Mouse (Mus musculus): ENCODE measurements around the gene Tap2.
A peak's percentile ranks its signal among the peaks of the same experiment; 100 is the strongest.

The Tap2 gene

DNA sequence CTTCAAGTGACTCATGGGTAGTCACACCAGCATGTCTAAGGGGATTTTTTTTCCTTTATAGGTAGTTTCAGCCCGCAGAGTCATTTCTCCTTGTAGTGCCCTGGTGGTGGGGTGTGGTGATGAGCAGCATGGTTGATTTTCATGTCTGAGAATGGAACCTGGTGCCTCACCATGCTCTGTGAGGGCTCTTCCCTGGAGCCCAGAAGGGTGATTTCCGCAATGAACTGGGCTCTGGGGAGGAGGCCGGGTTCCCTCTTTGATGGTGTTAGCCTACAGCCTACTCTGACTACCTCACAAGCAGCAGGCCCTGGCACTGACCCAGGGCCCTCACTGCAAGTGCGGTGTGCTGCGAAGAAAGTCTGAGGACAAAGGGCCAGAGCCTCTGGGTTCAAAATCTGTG is at the start of gene Tap2:
Gene Tap2 (plus strand): TSS at position 84 of the 400 bp plus-strand sequence.
- peak; percentile 38 to 48 for DNase-seq (ENCODE audit: low spot score in 2 of 2)

DNA sequence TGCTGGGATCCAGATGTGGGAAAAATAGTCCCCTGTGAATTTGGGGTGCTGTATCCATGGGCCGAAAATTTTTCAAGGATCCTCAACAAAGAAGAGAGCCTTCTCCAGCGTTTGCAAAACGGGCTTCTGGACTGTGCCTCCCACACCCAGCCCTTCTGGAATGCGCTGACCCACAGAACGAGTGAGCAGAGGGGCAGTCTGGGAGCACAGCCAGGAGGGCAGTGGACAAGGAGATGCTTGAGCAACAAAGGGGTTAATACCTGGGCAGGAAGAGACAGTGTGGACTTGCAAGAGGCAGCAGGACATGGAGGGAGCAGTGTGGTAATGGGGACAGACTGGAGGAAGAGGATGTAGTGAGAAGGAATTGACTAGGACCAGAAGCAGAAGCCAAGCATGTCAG is 47.8 kb upstream of the Tap2 start:
- no peak for DNase-seq (ENCODE audit: low spot score in 2 of 2)

DNA sequence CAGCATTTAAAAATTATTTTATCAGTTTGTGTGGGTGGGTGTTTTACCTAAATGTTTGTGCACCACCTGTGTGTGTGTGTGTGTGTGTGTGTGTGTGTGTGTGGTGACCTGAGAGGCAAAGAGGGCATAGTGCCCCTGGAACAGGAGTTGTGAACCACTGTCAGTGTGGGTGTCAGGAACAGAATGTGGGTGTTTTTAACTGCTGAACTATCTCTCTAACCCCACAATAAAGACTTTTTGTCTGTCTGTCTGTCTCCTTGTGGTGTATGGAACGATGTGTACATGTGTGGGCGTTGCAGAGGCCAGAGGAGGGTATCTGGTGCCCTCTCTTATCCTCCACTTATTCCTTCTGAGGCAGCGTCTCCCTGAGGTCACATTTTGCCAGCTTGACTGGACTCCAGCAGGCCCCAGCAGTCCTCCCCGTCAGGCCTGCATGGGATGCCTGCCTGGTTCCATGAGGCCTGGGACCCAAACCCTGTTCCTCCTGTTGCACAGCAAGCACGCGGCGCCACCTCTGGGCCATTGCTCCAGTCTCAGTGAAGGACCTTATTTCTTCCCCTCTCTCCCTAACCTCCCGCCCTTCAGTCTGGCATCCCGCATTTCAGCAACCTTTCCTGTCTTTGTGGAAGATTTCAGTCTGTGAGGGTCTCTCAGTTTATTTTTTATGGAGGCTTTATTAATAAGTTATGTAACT is 39.0 kb upstream of the Tap2 start:
- DNase-seq (ENCODE audit: low spot score in 2 of 2), result peak in 1 of 2 experiments; percentile 29

DNA sequence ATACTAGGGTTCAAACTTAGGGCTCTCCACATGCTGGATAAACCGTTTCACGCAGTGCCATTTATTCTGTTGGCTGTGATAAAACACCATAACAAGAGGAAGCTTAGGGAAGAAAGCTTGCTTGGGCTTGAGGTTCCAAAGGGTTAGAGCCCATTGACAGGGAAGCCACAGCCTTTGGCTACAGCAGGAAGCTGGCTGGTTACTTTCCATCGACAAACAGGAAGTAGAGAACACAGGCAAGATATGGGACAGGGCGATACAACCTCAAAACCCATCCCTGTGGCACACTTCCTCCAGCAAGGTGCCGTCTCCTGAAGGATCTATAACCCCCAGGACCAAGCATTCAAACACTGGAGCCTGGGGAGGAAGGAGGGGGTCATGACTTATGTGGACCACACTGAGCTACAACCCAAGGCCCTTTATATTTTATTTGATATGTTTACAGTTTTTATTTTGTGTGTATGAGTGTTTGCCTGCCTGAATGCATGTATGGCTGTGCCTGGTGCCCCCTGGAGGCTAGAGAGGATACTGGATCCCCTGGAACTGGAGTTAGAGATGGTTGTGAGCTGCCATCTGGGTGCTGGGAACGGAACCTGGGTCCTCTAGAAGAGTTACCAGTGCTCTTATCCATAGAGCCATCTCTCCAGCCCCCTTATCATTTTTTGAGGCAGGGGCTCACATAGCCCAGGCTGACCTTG is 38.1 kb upstream of the Tap2 start:
- DNase-seq (ENCODE audit: low spot score in 2 of 2), result peak in 1 of 2 experiments; percentile 42

DNA sequence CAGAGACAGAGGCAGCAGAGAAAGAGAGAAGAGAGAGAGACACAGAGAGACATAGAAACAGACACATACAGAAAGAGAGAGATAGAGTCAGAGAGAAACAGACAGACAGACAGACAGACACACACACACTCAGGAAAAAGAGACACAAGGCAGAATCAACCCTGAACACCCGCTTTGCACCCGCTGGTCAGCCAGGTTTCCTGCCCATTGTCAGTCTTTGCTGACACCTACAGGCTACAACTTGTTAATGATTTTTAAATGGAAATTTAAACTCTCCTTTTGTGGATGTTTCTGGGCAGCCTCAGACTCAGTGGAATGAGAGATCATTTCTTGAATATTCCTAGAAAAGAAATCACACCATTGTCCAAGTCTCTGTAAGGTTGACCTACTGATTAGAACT is 34.0 kb upstream of the Tap2 start:
- peak; percentile 60 to 71 for DNase-seq (ENCODE audit: low spot score in 2 of 2)

DNA sequence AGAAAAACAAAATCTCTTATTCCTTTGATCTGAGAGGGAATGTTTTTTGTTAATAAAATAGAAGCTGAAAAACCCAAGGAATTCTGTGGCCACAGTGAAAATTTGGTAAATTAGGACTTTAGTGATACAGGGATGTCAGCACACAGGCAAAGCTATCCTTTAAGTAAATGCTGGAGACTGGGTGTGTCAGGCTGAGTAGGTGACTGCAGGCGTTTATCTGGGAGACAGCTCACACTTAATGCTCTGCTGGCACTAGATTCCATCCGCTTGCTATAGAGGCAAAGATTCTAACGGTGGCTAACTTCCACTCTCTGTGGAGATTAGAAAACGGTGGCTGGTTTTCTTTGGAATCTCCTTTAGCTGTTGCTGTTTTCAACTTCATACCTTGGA is 32.8 kb upstream of the Tap2 start:
- DNase-seq (ENCODE audit: low spot score in 2 of 2), result no peak

DNA sequence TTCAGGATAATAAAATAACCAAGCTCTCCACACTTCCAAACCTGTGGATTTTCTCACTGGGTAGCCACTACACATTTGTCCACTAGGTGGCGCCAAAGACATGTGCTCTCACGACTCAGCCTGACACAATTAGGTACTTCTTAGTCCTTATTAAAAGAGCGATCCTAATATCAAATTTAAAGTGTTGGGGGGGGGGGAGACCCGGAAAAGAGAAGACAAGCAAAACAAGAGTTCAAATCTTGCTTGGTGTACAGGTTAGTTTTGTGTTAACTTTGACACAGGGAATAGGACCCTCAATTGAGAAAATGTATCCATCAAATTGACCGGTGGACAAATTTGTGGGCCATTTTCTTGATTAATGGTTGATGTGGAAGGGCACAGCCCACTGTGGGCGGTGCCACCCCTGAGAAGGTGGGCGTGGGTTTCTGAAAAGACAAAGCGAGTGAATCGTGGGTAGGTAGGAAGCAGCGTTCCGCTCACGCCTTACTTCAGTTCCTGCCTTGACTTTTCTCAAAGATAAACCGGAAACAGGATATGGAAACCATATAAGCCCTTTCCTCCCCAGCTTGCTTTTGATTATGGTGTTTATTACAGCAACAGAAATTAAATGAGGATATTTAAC is 32.3 kb upstream of the Tap2 start:
- DNase-seq (ENCODE audit: low spot score in 2 of 2), result peak; percentile 79 to 89

DNA sequence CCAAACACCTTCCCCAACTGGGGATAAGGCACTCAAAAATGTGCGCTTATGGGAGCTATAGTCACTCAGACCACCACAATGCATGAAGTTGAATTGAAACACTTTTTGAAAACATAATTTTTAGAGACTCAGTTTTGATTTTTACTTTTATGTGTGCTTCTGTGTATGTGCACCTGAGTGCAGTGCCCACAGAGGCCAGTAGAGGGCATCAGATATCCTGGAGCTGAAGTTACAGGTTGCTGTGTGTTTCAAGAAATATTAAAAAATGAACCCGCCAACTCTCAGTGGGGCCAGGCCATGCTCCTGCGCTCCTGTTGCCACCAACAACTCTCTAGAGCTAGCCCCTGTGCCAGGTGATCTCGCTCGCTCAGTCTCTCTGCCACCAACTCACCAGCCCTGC is 30.8 kb upstream of the Tap2 start:
- DNase-seq (ENCODE audit: low spot score in 2 of 2), result no peak

DNA sequence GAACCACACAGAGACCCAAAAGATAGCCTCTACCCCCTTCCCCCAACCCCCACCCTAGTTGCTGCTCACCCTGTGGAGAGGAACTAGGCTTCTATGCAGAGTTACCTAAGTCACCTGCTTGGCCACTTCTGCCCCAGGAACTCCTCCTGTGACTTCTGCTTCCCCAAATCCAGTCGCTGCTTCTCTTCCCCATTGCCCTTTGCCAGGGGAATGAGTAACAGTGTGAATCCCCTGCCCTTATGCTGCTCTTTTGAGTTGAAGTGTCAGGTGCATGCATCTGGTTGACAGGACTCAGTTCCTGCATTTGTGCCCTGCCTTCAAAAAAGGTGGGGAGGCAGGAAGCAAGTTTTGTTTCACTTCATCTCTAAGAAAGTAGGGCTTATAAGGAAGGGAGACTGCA is 29.3 kb upstream of the Tap2 start:
- DNase-seq (ENCODE audit: low spot score in 2 of 2), result peak in 1 of 2 experiments; percentile 40

DNA sequence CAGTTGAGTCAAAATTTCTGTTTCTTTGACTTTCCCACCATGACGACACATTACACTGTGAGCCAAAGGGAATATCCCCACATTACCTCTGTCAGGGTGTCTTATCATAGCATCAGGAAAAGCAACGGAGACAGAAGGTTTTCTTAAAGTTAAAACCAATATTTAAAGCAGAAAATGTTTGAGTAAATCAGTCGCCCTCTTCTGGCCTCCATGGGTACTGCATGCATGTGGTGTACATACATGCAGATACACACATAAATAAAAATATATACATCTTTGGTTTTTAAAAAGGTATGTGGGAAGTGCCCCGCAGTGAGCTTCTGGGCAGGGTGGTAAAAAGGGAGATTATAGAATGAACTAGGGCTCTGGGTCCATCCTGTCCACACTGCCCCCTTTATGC is 26.1 kb upstream of the Tap2 start:
- peak in 1 of 2 experiments; percentile 39 for DNase-seq (ENCODE audit: low spot score in 2 of 2)

DNA sequence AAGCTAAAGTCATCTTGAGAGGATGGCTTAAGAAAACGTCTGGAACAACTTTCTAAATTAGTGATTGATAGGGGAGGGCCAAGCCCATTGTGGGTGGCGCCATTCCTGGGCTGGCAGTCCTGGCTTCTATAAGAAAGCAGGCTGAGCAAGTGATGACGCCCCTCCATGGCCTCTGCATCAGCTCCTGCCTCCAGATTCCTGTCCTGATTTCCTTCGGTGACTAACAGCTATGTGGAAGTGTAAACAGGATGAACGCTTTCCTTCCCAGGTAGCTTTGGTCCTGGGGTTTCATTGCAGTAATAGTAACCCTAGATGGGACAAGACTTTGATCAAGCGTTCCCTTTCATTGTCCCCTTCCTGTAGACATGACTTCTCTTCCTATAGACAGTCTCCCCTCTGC is 24.3 kb upstream of the Tap2 start:
- DNase-seq (ENCODE audit: low spot score in 2 of 2), result no peak

DNA sequence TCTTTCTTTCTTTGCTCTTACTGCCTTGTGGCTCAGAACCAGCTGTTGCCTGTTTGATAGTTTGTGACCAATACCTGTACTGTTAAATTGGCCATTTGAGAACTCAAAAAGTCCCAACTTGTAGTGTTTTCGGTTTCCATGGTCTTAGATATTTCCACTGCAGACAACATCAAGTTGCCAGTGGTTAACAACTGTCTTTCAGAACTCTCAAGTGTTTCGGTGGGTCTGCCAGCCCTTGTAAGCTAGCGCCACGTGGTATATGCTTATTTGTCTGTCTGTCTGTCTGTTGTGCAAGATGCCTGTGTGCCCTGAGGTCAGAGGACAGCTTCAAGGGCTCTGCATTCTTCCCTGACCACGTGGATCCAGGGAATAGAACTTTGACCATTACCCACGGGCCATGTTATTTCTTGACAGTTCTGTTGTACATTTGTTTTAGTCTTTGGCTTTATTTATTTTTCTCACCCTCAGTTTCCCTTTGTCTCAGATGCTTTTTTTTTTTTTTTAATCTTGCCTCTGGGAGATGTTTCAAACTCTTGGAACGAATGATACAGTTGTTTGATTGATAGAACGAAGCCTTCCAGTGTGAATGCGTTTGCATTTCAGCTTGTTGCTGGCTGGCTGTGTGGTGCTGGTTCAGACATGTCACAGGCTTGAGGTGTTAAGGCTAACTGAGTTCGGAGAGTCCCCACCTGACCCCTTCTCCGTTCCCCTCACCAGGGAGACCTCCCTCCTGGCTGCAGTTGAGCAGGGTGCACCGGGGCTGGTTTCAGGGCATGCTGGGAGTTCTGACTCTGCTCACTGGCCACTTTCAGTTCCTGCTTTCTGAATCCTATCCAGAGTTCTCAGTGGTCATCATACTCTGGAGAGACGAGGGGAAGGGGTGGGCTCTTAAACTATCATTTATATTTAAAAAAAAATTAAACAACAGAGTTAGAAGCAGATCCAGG is 23.1 kb upstream of the Tap2 start:
- peak; percentile 28 to 60 for DNase-seq (ENCODE audit: low spot score in 2 of 2)

DNA sequence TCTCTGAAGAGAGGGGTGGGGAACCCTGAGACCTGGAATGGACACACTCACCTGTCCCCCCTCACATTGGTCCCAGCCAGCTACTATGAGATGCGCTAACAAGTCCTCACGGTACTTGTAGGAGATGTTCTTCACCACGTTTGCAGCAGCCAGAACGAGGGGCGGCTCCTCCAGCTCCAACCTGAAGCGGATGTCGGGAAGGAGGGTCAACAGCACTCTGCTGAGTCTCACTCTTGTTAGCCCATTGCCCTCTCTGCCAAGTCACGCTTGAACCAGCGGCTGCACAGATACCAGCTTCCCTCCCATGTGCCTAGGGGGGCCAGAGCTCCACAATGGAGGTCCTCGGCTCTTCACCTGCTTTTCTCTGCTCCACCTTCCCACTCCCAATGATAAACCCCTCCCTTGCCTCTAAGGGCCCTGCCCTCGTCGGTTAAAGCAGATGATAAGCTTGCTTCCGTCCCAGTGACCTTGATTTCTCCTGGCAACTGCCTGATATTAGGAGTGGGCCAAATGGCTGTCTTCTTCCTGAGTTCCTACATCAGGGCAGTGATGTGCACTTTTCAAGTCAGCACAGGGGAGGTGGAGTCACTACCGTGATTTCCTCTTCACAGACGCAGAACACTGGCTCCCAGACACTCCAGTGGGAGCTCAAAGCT is 19.6 kb upstream of the Tap2 start:
- DNase-seq (ENCODE audit: low spot score in 2 of 2), result no peak

DNA sequence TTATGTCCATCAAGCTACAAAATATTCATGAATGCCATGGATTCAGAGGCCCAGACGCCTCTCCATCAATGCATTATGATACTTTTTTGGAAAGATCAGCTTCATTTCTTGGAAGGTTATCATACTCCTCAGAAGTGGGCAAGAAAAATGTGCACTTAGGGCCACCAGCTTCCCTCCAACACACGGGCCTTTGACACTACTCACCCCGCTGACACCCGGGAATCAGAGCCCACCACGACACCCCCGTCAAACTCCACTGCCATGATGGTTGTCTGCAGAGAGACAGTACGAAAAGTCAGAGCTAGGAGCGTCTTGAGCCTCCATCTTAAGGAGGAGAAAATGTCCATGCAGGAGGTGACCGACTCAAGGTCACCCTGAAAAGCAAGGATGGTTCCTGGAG is 17.8 kb upstream of the Tap2 start:
- DNase-seq (ENCODE audit: low spot score in 2 of 2), result no peak

DNA sequence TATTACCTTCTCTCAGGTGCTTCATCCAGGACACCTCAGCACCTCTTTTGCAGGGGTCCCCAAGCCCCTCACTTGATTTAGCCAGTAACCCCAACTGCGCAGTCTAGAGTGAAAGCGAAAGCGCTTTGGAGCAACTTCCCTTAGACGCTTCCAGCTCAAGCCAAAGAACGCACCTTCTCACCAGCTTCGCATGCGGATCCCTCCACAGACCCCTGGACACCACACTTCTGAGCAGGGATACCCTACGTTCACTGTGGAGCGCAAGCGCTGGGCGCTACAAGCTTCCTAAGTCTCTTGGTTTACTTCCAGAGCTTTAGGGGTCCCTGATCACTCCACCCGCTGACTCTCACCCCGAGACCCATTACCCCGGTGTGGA is 16.5 kb upstream of the Tap2 start:
- no peak for DNase-seq (ENCODE audit: low spot score in 2 of 2)

DNA sequence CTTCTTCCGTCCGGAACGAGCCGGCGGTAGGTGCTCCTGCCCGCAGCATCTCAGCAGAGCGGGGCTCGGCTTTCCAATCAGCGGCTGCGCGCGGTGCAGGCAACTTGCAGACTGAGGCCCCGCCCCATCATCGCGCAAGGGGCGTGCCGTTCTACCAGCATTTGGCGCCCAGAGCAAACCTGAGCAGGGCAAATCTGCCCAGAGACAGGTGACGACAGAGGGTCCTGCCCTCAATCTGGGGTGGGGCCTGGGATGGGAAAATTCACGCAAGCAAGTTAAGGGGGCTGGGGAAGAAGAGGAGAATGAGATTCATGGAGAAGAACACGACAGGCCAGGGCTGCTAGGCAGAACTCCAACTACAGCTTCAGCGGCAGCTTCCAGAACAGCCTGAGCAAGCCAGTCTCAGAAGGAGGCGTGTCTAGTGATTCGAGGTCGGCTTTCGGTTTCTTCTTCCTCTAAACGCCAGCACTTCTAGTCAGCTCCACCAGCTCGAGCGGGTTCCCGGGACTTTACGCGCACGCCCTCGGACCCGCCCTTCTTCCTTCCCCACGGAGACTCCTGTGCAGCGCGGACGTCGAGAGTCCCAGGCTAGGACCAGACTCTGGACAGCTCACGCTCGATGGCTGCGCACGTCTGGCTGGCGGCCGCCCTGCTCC is 15.9 kb upstream of the Tap2 start, which contains the start of the genes Tap1 and Psmb9:
Gene Tap1 (plus strand): TSS at position 293 of the 656 bp plus-strand sequence.
Gene Psmb9 (minus strand): TSS at position 504 of the 656 bp plus-strand sequence.
- peak; percentile 98 for DNase-seq (ENCODE audit: low spot score in 2 of 2)

DNA sequence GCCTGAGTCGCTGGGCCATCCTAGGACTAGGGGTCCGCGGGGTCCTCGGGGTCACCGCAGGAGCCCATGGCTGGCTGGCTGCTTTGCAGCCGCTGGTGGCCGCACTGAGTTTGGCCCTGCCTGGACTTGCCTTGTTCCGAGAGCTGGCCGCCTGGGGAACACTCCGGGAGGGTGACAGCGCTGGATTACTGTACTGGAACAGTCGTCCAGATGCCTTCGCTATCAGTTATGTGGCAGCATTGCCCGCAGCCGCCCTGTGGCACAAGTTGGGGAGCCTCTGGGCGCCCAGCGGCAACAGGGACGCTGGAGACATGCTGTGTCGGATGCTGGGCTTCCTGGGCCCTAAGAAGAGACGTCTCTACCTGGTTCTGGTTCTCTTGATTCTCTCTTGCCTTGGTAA is 15.3 kb upstream of the Tap2 start:
- DNase-seq (ENCODE audit: low spot score in 2 of 2), result peak in 1 of 2 experiments; percentile 22

DNA sequence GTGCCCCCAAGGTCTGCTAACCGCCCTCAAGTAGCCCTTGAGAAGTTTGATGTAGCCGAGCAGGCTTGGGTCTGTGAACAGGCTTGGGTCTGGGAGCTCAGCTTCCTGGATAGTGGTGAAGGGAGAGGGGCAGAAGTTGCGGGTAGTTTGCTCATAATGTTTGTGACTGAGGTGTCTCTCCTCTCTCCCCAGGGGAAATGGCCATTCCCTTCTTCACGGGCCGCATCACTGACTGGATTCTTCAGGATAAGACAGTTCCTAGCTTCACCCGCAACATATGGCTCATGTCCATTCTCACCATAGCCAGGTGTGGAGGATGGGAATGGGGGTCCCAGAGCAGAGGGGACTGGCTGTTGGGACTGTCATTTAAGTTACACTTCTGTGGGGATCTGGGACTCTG is 14.3 kb upstream of the Tap2 start:
- no peak for DNase-seq (ENCODE audit: low spot score in 2 of 2)

DNA sequence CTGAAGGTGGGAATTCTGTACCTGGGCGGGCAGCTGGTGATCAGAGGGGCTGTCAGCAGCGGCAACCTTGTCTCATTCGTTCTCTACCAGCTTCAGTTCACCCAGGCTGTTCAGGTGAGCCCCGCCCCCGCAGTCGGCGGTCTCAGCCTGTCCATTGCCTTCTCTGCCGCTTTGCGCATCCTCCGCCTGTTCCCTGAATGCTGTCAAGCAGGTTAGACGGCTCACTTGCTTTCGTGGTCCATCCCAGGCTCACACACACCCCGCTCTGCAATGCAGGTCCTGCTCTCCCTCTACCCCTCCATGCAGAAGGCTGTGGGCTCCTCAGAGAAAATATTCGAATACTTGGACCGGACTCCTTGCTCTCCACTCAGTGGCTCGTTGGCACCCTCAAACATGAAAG is 10.5 kb upstream of the Tap2 start:
- no peak for DNase-seq (ENCODE audit: low spot score in 2 of 2)

DNA sequence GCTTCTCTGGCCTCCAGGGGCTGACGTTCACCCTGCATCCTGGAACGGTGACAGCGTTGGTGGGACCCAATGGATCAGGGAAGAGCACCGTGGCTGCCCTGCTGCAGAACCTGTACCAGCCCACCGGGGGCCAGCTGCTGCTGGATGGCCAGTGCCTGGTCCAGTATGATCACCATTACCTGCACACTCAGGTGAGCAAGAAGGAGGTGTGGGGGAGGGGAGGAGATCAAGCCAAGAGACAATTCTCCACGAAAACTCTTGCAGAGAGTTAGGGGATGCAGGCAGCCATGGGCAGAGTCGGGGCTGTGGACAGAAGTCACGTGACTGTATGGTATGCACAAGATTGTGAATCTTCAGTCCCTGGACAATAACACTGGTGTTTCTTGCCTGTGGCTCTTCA is 9.9 kb upstream of the Tap2 start:
- DNase-seq (ENCODE audit: low spot score in 2 of 2), result no peak

DNA sequence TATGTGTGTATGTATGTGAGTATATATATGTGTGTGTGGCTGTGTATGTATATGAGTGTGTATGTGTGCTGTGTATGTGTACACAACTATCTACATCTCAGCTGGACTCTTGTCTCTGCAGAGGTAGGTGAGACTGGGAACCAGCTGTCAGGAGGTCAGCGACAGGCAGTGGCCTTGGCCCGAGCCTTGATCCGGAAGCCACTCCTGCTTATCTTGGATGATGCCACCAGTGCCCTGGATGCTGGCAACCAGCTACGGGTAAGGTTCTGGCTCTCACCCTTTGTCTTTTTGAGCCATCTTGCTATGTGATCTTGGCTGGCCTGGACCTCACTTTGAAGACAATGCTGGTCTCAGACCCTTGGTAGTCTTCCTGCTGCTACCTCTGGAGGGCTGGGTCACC is 8.6 kb upstream of the Tap2 start:
- DNase-seq (ENCODE audit: low spot score in 2 of 2), result no peak
